Comparison of ENCODE assay signal across 14 mouse cellular contexts in genomic region chr6:65498786-65499185, GRCm38 (mm10). TPM values are rescaled to one million over a fixed set of nuclear protein-coding genes. Genes with fewer than 3 reads are reported as not detected.
"Had no signal": no experiment of that assay in that cellular context is flagged by ENCODE, and none has a peak within 500 bp of the region (broad histone marks: within the 10 kb centered on the region; RNA-seq: fewer than 3 reads in every experiment).

No protein-coding gene starts in this region.

- H3K4me3 ChIP-seq: midbrain, embryonic 10.5 days; midbrain, embryonic 12.5 days; midbrain, embryonic 15.5 days; neural tube, embryonic 12.5 days had no signal

- ATAC-seq: midbrain, embryonic 15.5 days had no signal

- H3K27ac ChIP-seq: midbrain, embryonic 10.5 days; midbrain, embryonic 12.5 days; midbrain, embryonic 15.5 days; neural tube, embryonic 12.5 days had no signal

- H3K36me3 ChIP-seq: midbrain, embryonic 10.5 days; midbrain, embryonic 12.5 days; midbrain, embryonic 15.5 days; neural tube, embryonic 12.5 days had no signal

- H3K4me1 ChIP-seq: midbrain, embryonic 10.5 days; midbrain, embryonic 12.5 days; midbrain, embryonic 15.5 days; neural tube, embryonic 12.5 days had no signal

- DNase-seq: lung, embryonic 14.5 days; lung, postnatal 10 days; lung, postnatal 4 days; right cerebral cortex, postnatal 14 days; thymus, adult 18-20 months; thymus, postnatal 14 days; thymus, postnatal 36 days had no signal

- H3K9me3 ChIP-seq: midbrain, embryonic 10.5 days; midbrain, embryonic 12.5 days; midbrain, embryonic 15.5 days; neural tube, embryonic 12.5 days had no signal

- H3K27me3 ChIP-seq: midbrain, embryonic 12.5 days; midbrain, embryonic 15.5 days; neural tube, embryonic 12.5 days had no signal

- H3K9ac ChIP-seq: lung, embryonic 14.5 days; midbrain, embryonic 12.5 days; midbrain, embryonic 15.5 days; neural tube, embryonic 12.5 days had no signal

- H3K4me2 ChIP-seq: lung, embryonic 14.5 days; midbrain, embryonic 12.5 days; midbrain, embryonic 15.5 days; neural tube, embryonic 12.5 days had no signal

RNA-seq across cellular contexts. Expression of gene Tnip3, which starts 26.3 kb away (rescaled TPM):
- total RNA-seq: midbrain, postnatal 0 days had no signal
- polyA plus RNA-seq: liver, embryonic 16.5 days; midbrain, embryonic 10.5 days; midbrain, embryonic 12.5 days; midbrain, embryonic 15.5 days; midbrain, postnatal 0 days; neural tube, embryonic 12.5 days; stomach, embryonic 14.5 days had no signal
